Comparison of ENCODE assay signal across 21 mouse cellular contexts in genomic region chr12:14056116-14056515, GRCm38 (mm10).
DNase-seq lines count a peak whose midpoint lies in the region; ATAC-seq and TF ChIP-seq lines count a peak whose summit lies in the region.
"Had no signal": no experiment of that assay in that cellular context is flagged by ENCODE, and none has a peak within 500 bp of the region (broad histone marks: within the 10 kb centered on the region; RNA-seq: fewer than 3 reads in every experiment).

No protein-coding gene starts in this region.

- DNase-seq in liver, adult 2 months (ENCODE audit: extremely low read depth, low read depth, low spot score): peak; percentile 82
- no peak for DNase-seq in liver
- DNase-seq in lung, postnatal 36 days: no peak
- no peak for DNase-seq in gastrocnemius, postnatal 4 days (ENCODE audit: low spot score in 2 of 2)
- no peak for DNase-seq in heart, postnatal 10 days
- DNase-seq: adrenal gland, adult 8-10 months; adrenal gland, postnatal 36 days; cerebellum, adult 11 months; cerebellum, adult 8-10 months; cerebellum, postnatal 14 days; embryo, embryonic 11 days; gastrocnemius, postnatal 14 days; heart, postnatal 36 days had no signal

- no peak for TF ChIP-seq POLR2A in liver, adult 2 months (IDR thresholded peaks at IDR 0.05; ENCODE audit: extremely low read depth, insufficient read depth, low read length)
- no peak for TF ChIP-seq POLR2A in bone marrow macrophage, adult 2 months (IDR thresholded peaks at IDR 0.05; ENCODE audit: borderline replicate concordance, low read depth, low read length)

- no peak overlapping the region for H3K27ac ChIP-seq in liver, adult 2 months (replicated peaks; ENCODE audit: insufficient read depth, low read depth, low read length)
- H3K27ac ChIP-seq in lung, embryonic 16.5 days (ENCODE audit: low read length): peak overlapping the region; percentile 68; the same call in 1 of the 2 replicates
- peak overlapping the region; percentile 43 for H3K27ac ChIP-seq in bone marrow macrophage, adult 2 months (ENCODE audit: insufficient read depth, low read depth, low read length)
- H3K27ac ChIP-seq: embryonic facial prominence, embryonic 15.5 days; forebrain, embryonic 15.5 days had no signal

- ATAC-seq in lung, embryonic 16.5 days (ENCODE audit: low read depth): peak; percentile 91
- ATAC-seq: forebrain, embryonic 15.5 days; hindbrain, embryonic 16.5 days had no signal

- no peak overlapping the region for H3K9ac ChIP-seq in liver, adult 2 months (ENCODE audit: low read depth, low read length)
- H3K9ac ChIP-seq in lung, embryonic 16.5 days (ENCODE audit: low read length): no peak overlapping the region
- H3K9ac ChIP-seq: embryonic facial prominence, embryonic 15.5 days; forebrain, embryonic 15.5 days; heart, embryonic 12.5 days had no signal

- 6% methylated on average over 4 of the region's 4 CpGs for WGBS in liver, adult 2 months
- WGBS in lung, embryonic 16.5 days: 29% methylated on average over 4 of the region's 4 CpGs

- no peaks in the 10 kb centered on the region for H3K36me3 ChIP-seq in liver, adult 2 months (ENCODE audit: control insufficient read depth, insufficient read depth, low read length)
- H3K36me3 ChIP-seq in lung, embryonic 16.5 days (ENCODE audit: control insufficient read depth, insufficient read depth, low read length): no peaks in the 10 kb centered on the region
- H3K36me3 ChIP-seq: embryonic facial prominence, embryonic 15.5 days; forebrain, embryonic 15.5 days; heart, embryonic 12.5 days had no signal

- H3K4me1 ChIP-seq in liver, adult 2 months (ENCODE audit: control insufficient read depth, insufficient read depth, low read length): no peaks in the 10 kb centered on the region; the same call in 1 of the 2 replicates
- H3K4me1 ChIP-seq in lung, embryonic 16.5 days (replicated peaks; ENCODE audit: control insufficient read depth, insufficient read depth, low read length): 0 out of 2 replicates have a peak, but pooled peaks cover 2% of the 10 kb centered on the region
- H3K4me1 ChIP-seq in bone marrow macrophage, adult 2 months (ENCODE audit: control insufficient read depth, insufficient read depth, low read length): no peaks in the 10 kb centered on the region
- H3K4me1 ChIP-seq: embryonic facial prominence, embryonic 15.5 days; forebrain, embryonic 15.5 days; heart, embryonic 12.5 days had no signal

- no peaks in the 10 kb centered on the region for H3K9me3 ChIP-seq in lung, embryonic 16.5 days (ENCODE audit: control insufficient read depth, low read length)
- H3K9me3 ChIP-seq: embryonic facial prominence, embryonic 15.5 days; forebrain, embryonic 15.5 days; heart, embryonic 12.5 days had no signal

- no peaks in the 10 kb centered on the region for H3K79me2 ChIP-seq in liver, adult 2 months (ENCODE audit: control insufficient read depth, insufficient read depth, low read length)

- H3K4me2 ChIP-seq in lung, embryonic 16.5 days (ENCODE audit: low read depth, low read length): no peak overlapping the region
- H3K4me2 ChIP-seq: embryonic facial prominence, embryonic 15.5 days; forebrain, embryonic 15.5 days; heart, embryonic 12.5 days had no signal

- no peak overlapping the region for H3K4me3 ChIP-seq in liver, adult 2 months (ENCODE audit: insufficient read depth, low read depth, low read length)
- no peak overlapping the region for H3K4me3 ChIP-seq in lung, embryonic 16.5 days (ENCODE audit: low read length)
- H3K4me3 ChIP-seq in bone marrow macrophage, adult 2 months (ENCODE audit: insufficient read depth, low read length): no peak overlapping the region
- H3K4me3 ChIP-seq: embryonic facial prominence, embryonic 15.5 days; erythroblast, embryonic 14.5 days; forebrain, embryonic 15.5 days; heart, embryonic 12.5 days had no signal

- no peaks in the 10 kb centered on the region for H3K27me3 ChIP-seq in liver, adult 2 months (ENCODE audit: control insufficient read depth, insufficient read depth, low read length)
- no peaks in the 10 kb centered on the region for H3K27me3 ChIP-seq in lung, embryonic 16.5 days (ENCODE audit: control insufficient read depth, insufficient read depth, low read depth, low read length)
- H3K27me3 ChIP-seq: CH12.LX; embryonic facial prominence, embryonic 15.5 days; forebrain, embryonic 15.5 days; heart, embryonic 12.5 days had no signal

- no peak for TF ChIP-seq CTCF in liver, adult 2 months (IDR thresholded peaks at IDR 0.05; ENCODE audit: low read depth, low read length)
- TF ChIP-seq CTCF in bone marrow macrophage, adult 2 months (IDR thresholded peaks at IDR 0.05; ENCODE audit: low read depth, low read length): no peak

- intact Hi-C loops in heart, postnatal 10 days (cut with DNase I): no loop called here
